Mouse (Mus musculus): Measurements from ENCODE around the gene Nr1d1. TPM values are rescaled to one million over a fixed set of nuclear protein-coding genes. Genes with fewer than 3 reads are reported as not detected.
A peak's percentile ranks its signal among the peaks of the same experiment; 100 is the strongest.

Nr1d1 gene
- polyA plus RNA-seq, 1 experiment from 2014 or later: 5.6 TPM

DNA sequence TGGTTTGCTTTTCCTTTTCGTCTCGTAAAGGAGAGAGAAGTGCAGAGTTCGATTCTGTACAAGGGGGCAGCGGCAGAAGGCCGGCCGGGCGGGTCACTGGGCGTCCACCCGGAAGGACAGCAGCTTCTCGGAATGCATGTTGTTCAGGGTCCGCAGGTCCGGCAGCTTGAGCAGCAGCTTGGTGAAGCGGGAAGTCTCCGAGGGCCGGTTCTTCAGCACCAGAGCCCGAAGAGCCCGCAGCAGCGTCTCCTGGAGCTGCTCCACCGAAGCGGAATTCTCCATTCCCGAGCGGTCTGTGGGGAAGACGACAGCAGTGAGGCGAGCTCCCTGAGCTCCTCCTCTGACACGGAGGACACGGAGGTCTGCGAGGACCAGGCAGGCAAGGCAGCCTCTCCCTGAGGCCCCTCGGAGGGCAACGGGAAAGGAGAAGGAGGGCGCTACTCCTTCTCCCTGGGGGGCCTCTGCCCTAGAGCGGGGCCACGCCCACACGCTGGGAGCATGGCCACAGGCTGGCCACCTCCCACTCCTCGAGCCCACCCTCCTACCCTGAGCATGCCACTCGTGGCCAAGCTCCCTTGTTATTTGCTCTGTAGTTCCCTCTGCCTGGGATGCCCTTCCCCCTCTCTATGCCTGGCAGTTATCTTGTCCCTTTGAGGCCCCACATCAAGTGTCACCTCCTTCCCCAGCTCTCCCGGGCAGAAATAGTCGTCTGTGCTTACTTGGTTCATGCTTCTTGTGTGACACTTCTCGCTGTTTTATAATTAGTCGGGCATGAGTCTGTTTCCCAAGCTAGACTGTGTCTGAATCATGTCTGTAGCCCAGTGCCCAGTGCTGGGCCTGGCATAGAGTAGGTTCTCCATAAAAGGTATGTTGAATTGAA lies 6.8 kb downstream of the Nr1d1 start:
- H3K36me3 ChIP-seq (ENCODE audit: control insufficient read depth, insufficient read depth, low read length): peaks cover 13% of the 10 kb centered on the region

DNA sequence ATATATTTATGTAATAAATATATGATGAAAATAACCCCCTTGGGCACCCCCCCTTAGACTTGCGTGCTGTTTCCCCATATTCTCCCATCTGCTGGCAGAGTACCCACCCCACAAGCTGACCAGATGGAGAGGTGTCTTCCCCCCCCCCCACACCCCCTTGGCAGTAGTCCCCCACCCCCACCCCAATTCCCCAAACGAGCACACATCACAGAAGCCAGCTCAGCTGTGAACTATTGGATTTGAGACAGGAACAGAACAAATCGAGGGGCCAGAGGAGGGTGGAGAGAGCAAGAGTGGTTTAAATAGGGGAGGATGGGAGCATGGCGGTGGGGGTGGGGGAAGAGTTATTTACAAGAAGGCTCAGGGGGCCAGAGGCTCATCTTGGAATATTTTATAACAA lies 7.4 kb downstream of the Nr1d1 start:
- H3K4me3 ChIP-seq (ENCODE audit: low read depth, low read length): peak overlapping the region; percentile 38
- H3K27ac ChIP-seq (ENCODE audit: low read depth, low read length): peak overlapping the region; percentile 96
- H3K9me3 ChIP-seq (replicated peaks; ENCODE audit: control insufficient read depth, low read length): no peaks in the 10 kb centered on the region
- H3K4me2 ChIP-seq: peak overlapping the region; percentile 68
- H3K4me1 ChIP-seq (ENCODE audit: control insufficient read depth, insufficient read depth, low read length): peaks cover 69% of the 10 kb centered on the region
- no peak for ATAC-seq (replicated peaks; ENCODE audit: insufficient number of reproducible peaks, low FRiP score, low TSS enrichment)
- no peaks in the 10 kb centered on the region for H3K27me3 ChIP-seq (ENCODE audit: control insufficient read depth, insufficient read depth, low read length)
- 22% methylated on average over 4 of the region's 4 CpGs for WGBS (ENCODE audit: insufficient replicate concordance)
- H3K36me3 ChIP-seq (ENCODE audit: control insufficient read depth, insufficient read depth, low read length): peaks cover 17% of the 10 kb centered on the region
- peak overlapping the region; percentile 71 for H3K9ac ChIP-seq (ENCODE audit: low read depth, low read length)

More for the DNA sequence above, 6.8 kb downstream of the Nr1d1 start:
- Histone ChIP-seq H3K27ac (ENCODE audit: low read depth, low read length) (peak overlapping the region; percentile 96), H3K4me2 (peak overlapping the region; percentile 68), H3K9me3 (replicated peaks; ENCODE audit: control insufficient read depth, low read length) (no peaks in the 10 kb centered on the region), H3K4me1 (ENCODE audit: control insufficient read depth, insufficient read depth, low read length) (peaks cover 70% of the 10 kb centered on the region), H3K4me3 (ENCODE audit: low read depth, low read length) (peak overlapping the region; percentile 38), H3K27me3 (ENCODE audit: control insufficient read depth, insufficient read depth, low read length) (no peaks in the 10 kb centered on the region), H3K9ac (ENCODE audit: low read depth, low read length) (peak overlapping the region; percentile 71)
- ATAC-seq (replicated peaks; ENCODE audit: insufficient number of reproducible peaks, low FRiP score, low TSS enrichment): peak; percentile 48
- 12% methylated on average over 37 of the region's 39 CpGs for WGBS (ENCODE audit: insufficient replicate concordance)

DNA sequence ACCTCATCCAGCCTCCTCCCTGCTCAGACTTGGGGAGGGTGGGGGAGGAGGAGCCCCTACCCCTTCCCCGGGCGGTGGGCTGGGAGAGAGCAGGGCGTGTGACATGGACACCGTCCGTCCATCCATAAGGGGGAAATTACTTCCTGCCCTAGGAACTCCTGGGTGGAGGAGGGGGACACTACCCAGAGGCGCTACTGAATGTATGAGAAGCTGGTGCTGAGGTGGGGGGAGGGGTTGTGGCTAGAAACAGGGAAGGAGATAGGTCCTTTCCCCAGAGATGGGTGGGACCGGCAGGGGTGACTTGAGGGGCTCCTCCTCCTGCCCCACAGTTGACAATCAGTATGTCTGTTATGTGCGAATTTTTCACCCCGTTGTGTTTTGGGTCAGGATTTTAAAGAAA lies 7.9 kb downstream of the Nr1d1 start:
- Histone ChIP-seq H3K4me3 (ENCODE audit: low read depth, low read length) (peak overlapping the region; percentile 38), H3K9ac (ENCODE audit: low read depth, low read length) (no peak overlapping the region), H3K27ac (ENCODE audit: low read depth, low read length) (peak overlapping the region; percentile 57), H3K4me2 (peak overlapping the region; percentile 68), H3K27me3 (ENCODE audit: control insufficient read depth, insufficient read depth, low read length) (no peaks in the 10 kb centered on the region), H3K9me3 (replicated peaks; ENCODE audit: control insufficient read depth, low read length) (no peaks in the 10 kb centered on the region), H3K36me3 (ENCODE audit: control insufficient read depth, insufficient read depth, low read length) (peaks cover 17% of the 10 kb centered on the region), H3K4me1 (ENCODE audit: control insufficient read depth, insufficient read depth, low read length) (peaks cover 64% of the 10 kb centered on the region)
- ATAC-seq (replicated peaks; ENCODE audit: insufficient number of reproducible peaks, low FRiP score, low TSS enrichment): 0 out of 2 replicates have a peak, but pooled peaks have one; percentile 10
- 7% methylated on average over 9 of the region's 9 CpGs for WGBS (ENCODE audit: insufficient replicate concordance)

DNA sequence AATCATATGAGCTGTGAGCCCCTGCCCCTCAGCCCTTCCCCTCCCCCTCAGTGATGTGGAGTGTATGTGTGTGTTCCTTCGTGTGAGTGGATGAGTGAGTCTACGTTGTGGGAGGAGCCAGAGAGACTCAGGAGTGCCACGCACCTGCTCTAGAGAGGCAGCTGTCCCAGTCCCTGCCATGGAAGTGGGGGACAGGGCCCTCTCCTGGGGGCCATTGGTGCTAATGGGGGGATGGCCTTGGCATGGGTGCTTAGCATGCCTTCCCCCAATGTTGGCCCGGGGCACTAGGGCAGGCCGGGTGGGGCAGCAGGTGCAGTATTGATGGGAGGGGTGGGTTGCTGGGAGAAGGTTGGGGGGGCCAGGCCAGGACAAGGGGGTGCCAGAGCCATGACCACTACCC lies 8.3 kb downstream of the Nr1d1 start:
- no peak; the same call in 1 of the 2 replicates for ATAC-seq (replicated peaks; ENCODE audit: insufficient number of reproducible peaks, low FRiP score, low TSS enrichment)
- H3K9ac ChIP-seq (ENCODE audit: low read depth, low read length): no peak overlapping the region

DNA sequence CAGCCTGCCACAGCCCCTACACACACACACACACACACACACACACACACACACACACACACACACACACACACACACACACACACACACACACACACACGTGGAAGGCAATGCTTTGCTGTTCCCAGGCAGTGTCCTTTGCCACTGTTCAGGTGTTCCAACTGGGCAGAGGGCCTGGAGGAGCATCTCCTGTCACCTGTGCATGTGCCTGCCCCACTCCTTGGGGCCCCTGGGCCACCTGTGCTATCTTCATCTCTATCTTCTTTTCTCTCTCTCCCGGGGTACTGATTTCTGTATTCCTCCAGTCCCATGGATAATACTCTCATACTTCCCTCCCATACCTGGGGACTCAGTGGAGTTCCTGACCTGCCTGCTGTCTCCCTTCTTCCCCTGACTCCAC lies 8.8 kb downstream of the Nr1d1 start:
- Histone ChIP-seq H3K4me3 (ENCODE audit: low read depth, low read length) (no peak overlapping the region), H3K9ac (ENCODE audit: low read depth, low read length) (no peak overlapping the region), H3K9me3 (replicated peaks; ENCODE audit: control insufficient read depth, low read length) (no peaks in the 10 kb centered on the region), H3K36me3 (ENCODE audit: control insufficient read depth, insufficient read depth, low read length) (peaks cover 22% of the 10 kb centered on the region), H3K27ac (ENCODE audit: low read depth, low read length) (no peak overlapping the region), H3K27me3 (ENCODE audit: control insufficient read depth, insufficient read depth, low read length) (no peaks in the 10 kb centered on the region), H3K4me2 (no peak overlapping the region), H3K4me1 (ENCODE audit: control insufficient read depth, insufficient read depth, low read length) (peaks cover 55% of the 10 kb centered on the region)
- no peak for ATAC-seq (replicated peaks; ENCODE audit: insufficient number of reproducible peaks, low FRiP score, low TSS enrichment)
- WGBS (ENCODE audit: insufficient replicate concordance): 23% methylated on average over 1 of the region's 2 CpGs

More for the DNA sequence above, 8.3 kb downstream of the Nr1d1 start:
- H3K4me3 ChIP-seq (ENCODE audit: low read depth, low read length): peak overlapping the region; percentile 38; the same call in 1 of the 2 replicates
- H3K36me3 ChIP-seq (ENCODE audit: control insufficient read depth, insufficient read depth, low read length): peaks cover 20% of the 10 kb centered on the region
- no peaks in the 10 kb centered on the region for H3K9me3 ChIP-seq (replicated peaks; ENCODE audit: control insufficient read depth, low read length)
- WGBS (ENCODE audit: insufficient replicate concordance): 58% methylated on average over 5 of the region's 5 CpGs
- peaks cover 60% of the 10 kb centered on the region for H3K4me1 ChIP-seq (ENCODE audit: control insufficient read depth, insufficient read depth, low read length)
- peak overlapping the region; percentile 57 for H3K27ac ChIP-seq (ENCODE audit: low read depth, low read length)
- H3K4me2 ChIP-seq: peak overlapping the region; percentile 68
- H3K27me3 ChIP-seq (ENCODE audit: control insufficient read depth, insufficient read depth, low read length): no peaks in the 10 kb centered on the region

DNA sequence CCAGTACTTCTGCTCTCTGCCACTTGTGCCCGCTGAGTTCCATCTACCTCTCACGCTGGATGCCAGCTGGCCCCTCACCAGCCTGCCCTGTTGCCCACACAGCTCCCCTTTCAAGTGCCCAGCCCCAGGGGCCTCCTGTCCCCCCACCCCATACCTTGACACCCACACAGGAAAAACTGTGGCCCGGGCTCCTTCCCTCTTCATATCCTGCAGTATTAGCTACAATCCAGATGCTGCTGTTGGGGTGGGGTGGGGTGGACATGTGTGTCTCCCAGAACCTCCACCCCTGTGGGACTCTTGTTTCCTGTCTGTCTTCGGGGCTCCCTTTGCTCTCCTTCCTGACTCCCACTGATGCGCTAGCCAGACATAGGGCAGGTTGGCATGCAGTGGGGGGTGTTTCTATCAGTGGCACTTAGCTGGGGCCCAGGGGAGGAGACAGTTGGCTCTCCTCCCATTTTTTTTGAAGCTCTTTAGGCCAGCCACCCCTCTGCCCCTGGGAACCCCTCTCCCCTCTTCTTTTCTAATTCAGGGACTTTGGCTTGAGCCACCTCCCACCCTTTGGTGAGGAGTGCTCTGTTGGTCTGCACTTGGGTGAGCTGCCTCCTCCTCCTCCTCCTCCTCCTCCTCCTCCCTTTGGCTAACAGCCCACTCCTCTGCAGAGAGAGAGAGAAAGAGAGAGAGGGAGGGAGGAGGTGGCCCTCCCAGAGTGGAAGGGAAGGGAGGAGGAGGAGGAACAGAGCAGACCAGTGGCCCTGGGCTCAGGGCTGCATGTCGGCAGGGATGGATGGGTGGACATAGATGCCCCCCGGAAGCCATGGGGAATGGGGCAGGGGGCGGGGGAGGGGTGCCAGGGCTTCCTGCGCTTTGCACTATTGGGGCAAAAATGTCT lies 9.5 kb downstream of the Nr1d1 start:
- peaks cover 25% of the 10 kb centered on the region for H3K36me3 ChIP-seq (ENCODE audit: control insufficient read depth, insufficient read depth, low read length)
- WGBS (ENCODE audit: insufficient replicate concordance): 51% methylated on average over 9 of the region's 9 CpGs
- H3K9me3 ChIP-seq (replicated peaks; ENCODE audit: control insufficient read depth, low read length): no peaks in the 10 kb centered on the region
- no peak overlapping the region for H3K4me3 ChIP-seq (ENCODE audit: low read depth, low read length)
- peaks cover 51% of the 10 kb centered on the region for H3K4me1 ChIP-seq (ENCODE audit: control insufficient read depth, insufficient read depth, low read length)
- H3K9ac ChIP-seq (ENCODE audit: low read depth, low read length): 0 out of 2 replicates have a peak overlapping the region, but pooled peaks have one; percentile 1
- H3K27me3 ChIP-seq (ENCODE audit: control insufficient read depth, insufficient read depth, low read length): no peaks in the 10 kb centered on the region
- ATAC-seq (replicated peaks; ENCODE audit: insufficient number of reproducible peaks, low FRiP score, low TSS enrichment): 0 out of 2 replicates have a peak, but pooled peaks have one; percentile 8
- peak overlapping the region; percentile 22 for H3K4me2 ChIP-seq
- H3K27ac ChIP-seq (ENCODE audit: low read depth, low read length): peak overlapping the region; percentile 62

DNA sequence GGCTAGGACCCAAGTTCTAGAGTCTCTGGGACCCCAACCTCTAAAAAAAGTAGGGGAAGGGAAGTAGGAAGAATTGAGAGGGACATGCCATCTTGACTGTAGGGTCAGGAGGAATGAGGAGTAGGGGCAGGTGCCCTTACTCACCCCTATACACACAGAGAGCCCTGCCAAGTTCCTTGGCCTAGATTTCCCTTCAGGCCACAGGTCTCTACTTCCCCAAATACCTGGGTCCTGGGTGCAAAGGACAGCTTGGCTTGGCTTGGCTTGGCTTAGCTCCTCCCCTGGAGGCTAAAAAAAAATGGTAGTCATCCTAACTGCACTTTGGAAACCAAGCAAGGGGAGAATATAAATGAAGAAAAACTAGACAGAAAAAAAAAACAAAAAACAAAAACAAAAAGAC lies 10.4 kb downstream of the Nr1d1 start:
- Histone ChIP-seq H3K4me3 (ENCODE audit: low read depth, low read length) (no peak overlapping the region), H3K36me3 (ENCODE audit: control insufficient read depth, insufficient read depth, low read length) (peaks cover 27% of the 10 kb centered on the region), H3K4me2 (no peak overlapping the region), H3K9me3 (replicated peaks; ENCODE audit: control insufficient read depth, low read length) (no peaks in the 10 kb centered on the region), H3K27me3 (ENCODE audit: control insufficient read depth, insufficient read depth, low read length) (no peaks in the 10 kb centered on the region), H3K4me1 (ENCODE audit: control insufficient read depth, insufficient read depth, low read length) (peaks cover 50% of the 10 kb centered on the region), H3K9ac (ENCODE audit: low read depth, low read length) (no peak overlapping the region), H3K27ac (ENCODE audit: low read depth, low read length) (no peak overlapping the region)
- no peak for ATAC-seq (replicated peaks; ENCODE audit: insufficient number of reproducible peaks, low FRiP score, low TSS enrichment)

DNA sequence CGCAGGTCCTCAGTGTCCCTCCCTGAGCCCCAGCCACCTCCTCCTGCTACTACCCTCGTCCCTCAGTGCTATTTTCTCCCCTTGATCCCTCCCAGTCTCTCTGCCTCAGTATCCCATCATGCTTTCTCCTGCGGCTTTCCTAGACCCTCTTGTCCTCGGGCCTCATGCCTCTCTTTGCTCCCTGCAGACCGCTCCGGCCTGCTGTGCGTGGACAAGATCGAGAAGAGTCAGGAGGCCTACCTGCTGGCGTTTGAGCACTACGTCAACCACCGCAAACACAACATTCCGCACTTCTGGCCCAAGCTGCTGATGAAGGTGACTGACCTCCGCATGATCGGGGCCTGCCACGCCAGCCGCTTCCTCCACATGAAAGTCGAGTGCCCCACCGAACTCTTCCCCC lies 11.0 kb downstream of the Nr1d1 start:
- Histone ChIP-seq H3K27ac (ENCODE audit: low read depth, low read length) (no peak overlapping the region), H3K9ac (ENCODE audit: low read depth, low read length) (no peak overlapping the region), H3K4me3 (ENCODE audit: low read depth, low read length) (no peak overlapping the region), H3K27me3 (ENCODE audit: control insufficient read depth, insufficient read depth, low read length) (no peaks in the 10 kb centered on the region), H3K36me3 (ENCODE audit: control insufficient read depth, insufficient read depth, low read length) (peaks cover 30% of the 10 kb centered on the region), H3K9me3 (replicated peaks; ENCODE audit: control insufficient read depth, low read length) (no peaks in the 10 kb centered on the region), H3K4me1 (ENCODE audit: control insufficient read depth, insufficient read depth, low read length) (peaks cover 44% of the 10 kb centered on the region), H3K4me2 (no peak overlapping the region)
- WGBS (ENCODE audit: insufficient replicate concordance): 78% methylated on average over 18 of the region's 18 CpGs
- no peak for ATAC-seq (replicated peaks; ENCODE audit: insufficient number of reproducible peaks, low FRiP score, low TSS enrichment)
